Mouse (Mus musculus): Measurements from ENCODE around the gene Zbtb7a. TPM values are rescaled to one million over a fixed set of nuclear protein-coding genes. Genes with fewer than 3 reads are reported as not detected.

Gene Zbtb7a
- polyA plus RNA-seq, 1 experiment, result 45.8 TPM

DNA sequence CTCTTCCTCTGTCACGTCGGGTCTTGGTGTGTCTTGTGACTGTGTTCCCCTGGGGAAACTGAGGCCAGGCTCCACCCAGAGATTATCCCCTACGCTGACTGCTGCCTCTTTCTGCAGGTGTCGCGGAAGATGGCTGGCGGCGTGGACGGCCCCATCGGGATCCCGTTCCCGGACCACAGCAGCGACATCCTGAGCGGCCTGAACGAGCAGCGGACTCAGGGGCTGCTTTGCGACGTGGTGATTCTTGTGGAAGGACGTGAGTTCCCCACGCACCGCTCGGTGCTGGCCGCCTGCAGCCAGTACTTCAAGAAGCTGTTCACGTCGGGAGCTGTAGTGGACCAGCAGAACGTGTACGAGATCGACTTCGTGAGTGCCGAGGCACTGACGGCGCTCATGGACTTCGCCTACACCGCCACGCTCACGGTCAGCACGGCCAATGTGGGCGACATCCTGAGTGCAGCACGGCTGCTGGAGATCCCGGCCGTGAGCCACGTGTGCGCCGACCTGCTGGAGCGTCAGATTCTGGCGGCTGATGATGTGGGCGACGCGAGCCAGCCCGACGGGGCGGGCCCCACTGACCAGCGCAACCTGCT lies 8.9 kb downstream of the Zbtb7a start:
- Histone ChIP-seq H3K4me1 (ENCODE audit: control insufficient read depth) (peaks cover 85% of the 10 kb centered on the region), H3K9me3 (ENCODE audit: control insufficient read depth, low read length) (peaks cover 63% of the 10 kb centered on the region), H3K36me3 (ENCODE audit: control insufficient read depth) (peaks cover 100% of the 10 kb centered on the region), H3K4me3 (replicated peaks) (no peak overlapping the region), H3K27me3 (ENCODE audit: control insufficient read depth) (peaks cover 6% of the 10 kb centered on the region; the same call in 1 of the 2 replicates)
- TF ChIP-seq GATA1 (IDR thresholded peaks at IDR 0.05; ENCODE audit: low read length), result no peak
- TF ChIP-seq TAL1 (IDR thresholded peaks at IDR 0.05; ENCODE audit: low read length), result no peak

DNA sequence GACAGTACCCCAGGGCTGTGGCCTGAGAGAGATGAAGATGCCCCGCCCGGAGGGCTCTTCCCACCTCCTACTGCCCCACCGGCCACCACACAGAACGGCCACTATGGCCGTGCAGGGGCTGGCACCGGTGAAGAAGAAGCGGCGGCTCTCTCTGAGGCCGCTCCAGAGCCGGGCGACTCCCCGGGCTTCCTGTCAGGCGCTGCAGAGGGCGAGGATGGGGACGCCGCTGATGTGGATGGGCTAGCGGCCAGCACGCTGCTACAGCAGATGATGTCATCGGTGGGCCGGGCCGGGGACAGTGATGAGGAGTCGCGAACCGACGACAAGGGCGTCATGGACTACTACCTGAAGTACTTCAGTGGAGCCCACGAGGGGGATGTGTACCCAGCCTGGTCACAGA lies 9.6 kb downstream of the Zbtb7a start:
- TF ChIP-seq TAL1 (IDR thresholded peaks at IDR 0.05; ENCODE audit: low read length), result no peak
- no peak for TF ChIP-seq GATA1 (IDR thresholded peaks at IDR 0.05; ENCODE audit: low read length)
- H3K36me3 ChIP-seq (ENCODE audit: control insufficient read depth), result peaks cover 100% of the 10 kb centered on the region
- no peak overlapping the region for H3K4me3 ChIP-seq (replicated peaks)
- H3K9me3 ChIP-seq (ENCODE audit: control insufficient read depth, low read length), result peaks cover 65% of the 10 kb centered on the region
- peaks cover 6% of the 10 kb centered on the region; the same call in 1 of the 2 replicates for H3K27me3 ChIP-seq (ENCODE audit: control insufficient read depth)
- H3K4me1 ChIP-seq (ENCODE audit: control insufficient read depth), result peaks cover 80% of the 10 kb centered on the region

DNA sequence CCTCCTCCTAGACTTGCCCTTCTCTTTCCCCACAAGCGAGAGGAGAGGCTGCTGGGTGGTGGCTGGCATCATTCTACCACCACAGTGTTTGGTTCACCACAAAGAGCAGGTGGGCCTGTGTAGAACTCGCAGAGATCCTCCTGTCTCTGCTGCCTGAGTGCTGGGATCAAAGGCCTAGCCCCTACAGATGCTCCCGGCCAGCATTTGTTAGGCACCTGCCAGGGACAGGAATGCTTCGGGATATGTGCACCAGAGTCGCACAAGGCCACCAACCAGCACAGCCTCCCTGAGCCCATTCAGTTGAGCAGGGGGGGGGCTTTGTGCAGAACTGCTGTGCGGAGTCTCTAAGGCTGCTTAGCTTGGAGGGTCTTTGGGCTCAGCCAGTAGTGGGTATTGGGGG lies 10.3 kb downstream of the Zbtb7a start:
- H3K9me3 ChIP-seq (ENCODE audit: control insufficient read depth, low read length), result peaks cover 68% of the 10 kb centered on the region
- no peak overlapping the region for H3K4me3 ChIP-seq (replicated peaks)
- TF ChIP-seq GATA1 (IDR thresholded peaks at IDR 0.05; ENCODE audit: low read length), result no peak
- TF ChIP-seq TAL1 (IDR thresholded peaks at IDR 0.05; ENCODE audit: low read length), result no peak
- peaks cover 6% of the 10 kb centered on the region; the same call in 1 of the 2 replicates for H3K27me3 ChIP-seq (ENCODE audit: control insufficient read depth)
- H3K4me1 ChIP-seq (ENCODE audit: control insufficient read depth), result peaks cover 77% of the 10 kb centered on the region
- peaks cover 100% of the 10 kb centered on the region for H3K36me3 ChIP-seq (ENCODE audit: control insufficient read depth)

DNA sequence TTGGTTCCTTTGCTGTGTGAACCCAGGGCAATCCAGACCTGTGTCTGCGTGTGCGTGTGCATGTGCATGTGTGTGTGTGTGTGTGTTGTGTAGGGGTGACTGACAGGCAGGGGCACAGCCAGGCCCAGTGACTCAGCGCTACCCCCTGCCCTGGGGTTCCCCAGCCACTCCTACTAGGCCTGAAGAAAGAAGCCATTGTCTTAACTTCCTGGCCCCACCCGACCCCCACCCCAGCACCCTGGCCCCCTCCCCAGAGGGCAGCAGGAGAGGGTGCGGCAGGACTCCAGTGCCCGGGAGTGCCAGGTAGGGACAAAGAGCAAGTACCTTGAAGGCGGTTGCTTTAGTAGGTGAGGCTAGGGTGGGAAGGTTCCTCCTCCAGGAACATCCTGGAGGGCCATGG lies 10.8 kb downstream of the Zbtb7a start:
- Histone ChIP-seq H3K36me3 (ENCODE audit: control insufficient read depth) (peaks cover 100% of the 10 kb centered on the region), H3K4me1 (ENCODE audit: control insufficient read depth) (peaks cover 74% of the 10 kb centered on the region), H3K4me3 (replicated peaks) (no peak overlapping the region), H3K27me3 (ENCODE audit: control insufficient read depth) (peaks cover 6% of the 10 kb centered on the region; the same call in 1 of the 2 replicates), H3K9me3 (ENCODE audit: control insufficient read depth, low read length) (peaks cover 68% of the 10 kb centered on the region)
- no peak for TF ChIP-seq GATA1 (IDR thresholded peaks at IDR 0.05; ENCODE audit: low read length)
- no peak for TF ChIP-seq TAL1 (IDR thresholded peaks at IDR 0.05; ENCODE audit: low read length)

DNA sequence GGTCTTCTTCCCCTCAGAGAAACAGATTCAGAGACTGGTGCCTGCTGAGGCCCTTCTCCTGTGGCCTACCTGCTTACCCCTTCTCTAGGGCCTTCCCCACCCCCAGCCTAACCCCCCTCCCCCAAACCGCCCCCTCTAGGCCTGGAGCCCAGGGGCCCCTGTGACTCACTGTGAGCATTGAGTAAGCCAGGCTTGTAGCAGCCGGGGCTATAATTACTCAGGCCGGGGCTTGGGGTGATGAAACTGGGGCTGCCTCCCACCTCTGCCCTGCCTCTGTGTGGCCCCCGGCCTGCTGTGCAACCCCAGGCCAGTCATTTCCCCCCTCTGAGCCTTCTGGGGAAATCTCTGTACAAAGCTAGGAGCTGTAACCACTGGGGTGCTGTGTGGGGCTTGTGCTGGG lies 11.3 kb downstream of the Zbtb7a start:
- TF ChIP-seq TAL1 (IDR thresholded peaks at IDR 0.05; ENCODE audit: low read length), result no peak
- no peak for TF ChIP-seq GATA1 (IDR thresholded peaks at IDR 0.05; ENCODE audit: low read length)
- peaks cover 68% of the 10 kb centered on the region for H3K9me3 ChIP-seq (ENCODE audit: control insufficient read depth, low read length)
- H3K27me3 ChIP-seq (ENCODE audit: control insufficient read depth), result peaks cover 6% of the 10 kb centered on the region; the same call in 1 of the 2 replicates
- H3K36me3 ChIP-seq (ENCODE audit: control insufficient read depth), result peaks cover 99% of the 10 kb centered on the region
- H3K4me1 ChIP-seq (ENCODE audit: control insufficient read depth), result peaks cover 69% of the 10 kb centered on the region
- H3K4me3 ChIP-seq (replicated peaks), result no peak overlapping the region

DNA sequence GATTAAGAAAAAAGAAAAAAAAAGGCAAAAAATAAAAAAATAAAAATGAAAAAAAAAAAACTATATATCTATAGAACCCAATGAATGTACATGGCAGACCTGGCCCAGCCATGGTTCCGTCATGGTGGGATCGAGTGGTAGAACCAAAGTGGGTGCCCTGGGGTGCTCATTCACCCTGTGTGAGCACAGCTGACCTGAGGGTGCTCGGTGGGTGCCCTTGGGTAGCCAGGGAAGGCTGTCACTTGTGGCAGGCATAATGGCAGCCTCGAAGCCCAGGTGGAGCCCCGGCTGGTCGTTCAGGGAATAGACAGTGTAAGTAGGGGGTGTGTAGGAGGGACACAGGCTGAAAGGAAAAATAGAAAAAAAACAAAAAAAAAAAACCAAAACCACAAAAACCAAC lies 16.2 kb downstream of the Zbtb7a start:
- TF ChIP-seq GATA1 (IDR thresholded peaks at IDR 0.05; ENCODE audit: low read length) (no peak), TAL1 (IDR thresholded peaks at IDR 0.05; ENCODE audit: low read length) (no peak)
- Histone ChIP-seq H3K9me3 (ENCODE audit: control insufficient read depth, low read length) (peaks cover 46% of the 10 kb centered on the region), H3K4me1 (ENCODE audit: control insufficient read depth) (peaks cover 29% of the 10 kb centered on the region), H3K4me3 (replicated peaks) (no peak overlapping the region), H3K27me3 (ENCODE audit: control insufficient read depth) (peaks cover 6% of the 10 kb centered on the region; the same call in 1 of the 2 replicates), H3K36me3 (ENCODE audit: control insufficient read depth) (peaks cover 99% of the 10 kb centered on the region)

DNA sequence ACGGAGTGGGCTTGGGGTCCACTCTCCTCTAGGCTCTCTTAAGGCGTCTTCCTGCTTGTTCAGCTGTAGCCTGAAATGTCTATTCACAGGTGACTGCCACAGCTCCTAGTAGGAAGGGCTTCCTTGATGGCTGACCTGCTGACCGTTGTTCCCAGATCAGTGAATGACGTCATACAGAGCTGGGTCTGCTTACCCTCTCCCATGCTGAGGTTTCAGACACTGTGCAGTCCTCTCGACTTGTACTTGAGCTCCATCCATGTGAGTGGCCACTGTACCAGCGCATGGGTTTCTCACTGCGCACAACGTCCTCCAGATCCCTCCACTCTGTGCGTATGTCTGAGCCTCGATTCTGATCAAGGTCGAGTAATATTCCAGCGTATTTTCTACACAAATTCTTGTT lies 17.6 kb downstream of the Zbtb7a start:
- Histone ChIP-seq H3K36me3 (ENCODE audit: control insufficient read depth) (peaks cover 99% of the 10 kb centered on the region), H3K9me3 (ENCODE audit: control insufficient read depth, low read length) (peaks cover 33% of the 10 kb centered on the region), H3K27me3 (ENCODE audit: control insufficient read depth) (peaks cover 6% of the 10 kb centered on the region; the same call in 1 of the 2 replicates), H3K4me3 (replicated peaks) (no peak overlapping the region), H3K4me1 (ENCODE audit: control insufficient read depth) (peaks cover 20% of the 10 kb centered on the region)
- TF ChIP-seq TAL1 (IDR thresholded peaks at IDR 0.05; ENCODE audit: low read length) (no peak), GATA1 (IDR thresholded peaks at IDR 0.05; ENCODE audit: low read length) (no peak)

DNA sequence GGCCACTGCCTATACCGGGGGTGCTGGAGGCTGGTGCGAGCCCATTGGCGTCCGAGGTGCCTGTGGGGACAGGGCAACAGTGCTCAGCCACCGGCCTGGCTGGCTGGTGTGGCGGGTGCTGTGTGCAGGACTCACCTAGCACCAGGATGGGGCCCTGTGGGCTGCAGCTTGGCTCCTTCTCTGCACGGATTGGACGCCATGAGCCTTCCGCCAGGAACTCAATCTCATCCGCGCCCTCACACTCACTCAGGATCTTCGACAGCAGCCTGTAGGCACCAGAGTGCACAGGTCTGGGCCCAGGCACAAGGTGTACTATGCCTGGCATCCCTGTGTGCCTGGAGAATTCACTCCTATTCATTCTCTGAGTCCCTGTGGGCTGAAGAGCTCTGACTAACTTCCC lies 19.3 kb downstream of the Zbtb7a start:
- H3K4me1 ChIP-seq (ENCODE audit: control insufficient read depth), result peaks cover 23% of the 10 kb centered on the region
- H3K27me3 ChIP-seq (ENCODE audit: control insufficient read depth), result no peaks in the 10 kb centered on the region
- no peak for TF ChIP-seq TAL1 (IDR thresholded peaks at IDR 0.05; ENCODE audit: low read length)
- TF ChIP-seq GATA1 (IDR thresholded peaks at IDR 0.05; ENCODE audit: low read length), result no peak
- H3K36me3 ChIP-seq (ENCODE audit: control insufficient read depth), result peaks cover 99% of the 10 kb centered on the region
- no peak overlapping the region for H3K4me3 ChIP-seq (replicated peaks)
- H3K9me3 ChIP-seq (ENCODE audit: control insufficient read depth, low read length), result peaks cover 20% of the 10 kb centered on the region

DNA sequence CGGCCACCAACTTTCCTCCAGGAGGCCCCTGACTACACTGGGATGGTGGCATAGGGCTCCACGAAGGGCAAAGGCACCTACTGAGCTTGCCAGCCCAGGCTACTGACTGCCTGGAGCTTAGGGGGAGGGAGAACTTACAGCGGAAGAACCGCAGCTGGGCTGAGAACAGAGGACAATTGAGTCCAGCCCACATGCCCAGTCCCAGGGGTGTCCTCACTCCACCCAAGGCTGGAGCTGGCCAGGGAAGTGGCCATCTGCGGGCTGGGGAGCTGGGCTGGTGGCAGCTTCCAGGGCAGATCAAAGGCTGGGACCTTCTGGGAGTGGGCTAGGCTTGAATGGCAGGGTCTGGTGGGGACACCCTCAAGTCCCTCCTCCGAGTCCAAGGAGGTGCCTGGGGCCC lies 19.7 kb downstream of the Zbtb7a start:
- Histone ChIP-seq H3K9me3 (ENCODE audit: control insufficient read depth, low read length) (peaks cover 17% of the 10 kb centered on the region), H3K36me3 (ENCODE audit: control insufficient read depth) (peaks cover 97% of the 10 kb centered on the region), H3K4me3 (replicated peaks) (no peak overlapping the region), H3K4me1 (ENCODE audit: control insufficient read depth) (peaks cover 23% of the 10 kb centered on the region), H3K27me3 (ENCODE audit: control insufficient read depth) (no peaks in the 10 kb centered on the region)
- TF ChIP-seq GATA1 (IDR thresholded peaks at IDR 0.05; ENCODE audit: low read length) (no peak), TAL1 (IDR thresholded peaks at IDR 0.05; ENCODE audit: low read length) (no peak)

All from erythroblast, embryonic 14.5 days (primary cell).